Mouse (Mus musculus): ENCODE data around the gene Antxr1. TPM values are rescaled to one million over a fixed set of nuclear protein-coding genes. Genes with fewer than 3 reads are reported as not detected.
A peak's percentile ranks its signal among the peaks of the same experiment; 100 is the strongest.

Antxr1 gene
- total RNA-seq, 2 experiments from 2014 or later, result 32.9 to 34.0 TPM

DNA sequence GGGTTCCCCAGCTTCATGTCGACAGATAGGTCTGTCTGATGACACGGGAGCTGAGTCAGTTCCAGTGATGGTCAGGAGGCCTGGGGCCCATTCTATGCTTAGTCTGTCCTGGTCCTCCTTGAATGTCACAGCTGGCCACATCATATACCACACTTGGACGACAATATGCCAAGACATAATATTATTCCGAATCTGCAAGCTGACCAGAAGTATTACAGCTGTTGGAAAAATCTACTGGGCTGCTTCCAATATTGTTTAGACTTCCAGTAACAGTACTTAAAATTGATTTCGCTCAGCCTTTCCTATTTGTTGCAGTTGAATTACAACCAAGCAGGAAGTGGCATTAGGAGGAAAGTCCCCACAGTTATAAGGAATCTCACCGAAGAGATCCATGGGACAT is 48.4 kb downstream of the Antxr1 start:
- no peak for DNase-seq

DNA sequence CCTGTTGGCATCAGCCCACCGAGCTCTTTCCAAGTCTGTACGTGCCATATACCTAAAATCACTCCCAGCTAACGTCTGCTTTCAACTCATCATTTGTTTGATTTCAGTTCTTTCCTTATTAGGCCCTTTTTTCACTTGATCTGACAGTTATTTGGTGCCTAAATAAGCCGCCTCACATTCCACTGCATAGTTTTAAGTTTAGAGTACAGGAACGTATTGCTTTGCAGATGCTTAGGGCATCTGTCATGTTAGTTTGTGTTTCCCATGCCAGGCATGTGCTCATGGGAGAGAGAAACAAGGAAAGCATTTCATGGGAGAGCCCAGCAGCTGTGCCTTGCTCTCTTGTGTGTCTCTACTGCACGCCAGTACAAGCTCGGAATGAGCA is 50.3 kb downstream of the Antxr1 start:
- no peak for DNase-seq

DNA sequence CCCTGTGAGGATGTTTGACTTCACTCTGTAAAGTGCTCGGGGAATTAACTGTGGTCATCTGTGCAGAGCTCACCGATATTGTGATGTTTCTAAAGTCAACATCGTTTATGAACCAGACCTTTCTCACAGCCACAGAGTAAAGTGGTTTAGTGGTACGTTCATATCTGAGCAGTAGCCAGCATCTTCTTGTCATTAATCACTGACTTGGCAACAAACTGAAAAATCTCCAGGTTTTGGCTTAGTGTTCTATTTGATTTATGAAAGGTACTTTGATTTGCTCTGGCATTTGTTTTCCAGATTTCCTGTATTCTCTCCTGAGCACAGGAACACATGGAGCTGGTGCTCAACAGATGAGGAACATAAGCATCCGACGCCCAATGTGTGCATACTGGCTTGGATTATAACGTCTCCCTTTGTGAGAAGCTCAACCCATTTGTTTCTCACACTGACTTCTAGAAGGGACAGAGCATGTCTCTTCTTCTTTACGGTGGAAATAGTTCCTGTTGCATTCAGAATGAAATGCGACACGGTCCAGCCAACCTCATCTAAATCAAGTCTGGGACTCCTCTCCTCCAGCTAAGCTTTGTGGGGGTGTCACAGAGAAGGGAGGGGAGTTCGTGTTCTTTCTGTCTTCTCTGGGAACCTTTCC is 50.8 kb downstream of the Antxr1 start:
- DNase-seq, result no peak

DNA sequence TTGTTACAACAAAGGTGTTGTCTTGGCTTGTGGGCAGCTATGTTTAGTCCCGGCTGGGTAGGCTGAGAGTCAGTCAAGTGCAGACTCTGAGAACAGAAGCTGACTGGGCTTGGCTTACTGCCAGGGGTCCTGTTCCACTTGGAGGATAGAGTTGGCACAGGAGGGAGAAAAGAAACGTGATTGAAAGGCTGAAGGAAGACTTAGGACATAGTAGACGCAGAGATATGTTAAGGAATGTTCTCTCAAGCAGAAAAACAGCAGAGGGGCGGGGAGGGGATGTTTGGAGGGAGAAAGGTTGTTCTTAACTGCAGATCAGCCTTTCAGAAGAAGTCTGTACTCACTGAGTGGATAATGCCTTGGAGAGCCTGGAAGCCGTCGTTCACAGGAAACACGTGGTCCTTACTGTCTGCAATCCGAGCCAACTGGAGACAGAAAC is 53.3 kb downstream of the Antxr1 start:
- DNase-seq, result peak; percentile 80

DNA sequence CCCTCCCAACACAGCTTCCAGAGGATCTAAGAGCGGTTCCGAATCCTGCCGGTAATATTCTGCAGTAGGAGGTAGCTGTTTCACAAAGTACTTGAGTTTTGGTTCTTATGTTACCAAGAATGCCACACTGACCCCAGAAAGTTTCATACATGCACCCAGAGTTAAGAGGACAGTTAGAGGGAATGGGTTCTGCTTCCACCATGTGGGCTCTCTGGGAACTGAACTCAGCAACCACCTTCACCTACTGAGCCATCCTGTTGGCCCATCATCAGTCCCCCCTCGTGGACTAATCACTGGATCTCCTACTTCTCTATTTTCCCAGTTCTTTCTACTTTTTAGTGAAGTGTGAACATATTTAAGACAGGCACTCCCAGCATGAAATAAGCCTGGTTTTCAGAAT is 53.9 kb downstream of the Antxr1 start:
- no peak for DNase-seq

DNA sequence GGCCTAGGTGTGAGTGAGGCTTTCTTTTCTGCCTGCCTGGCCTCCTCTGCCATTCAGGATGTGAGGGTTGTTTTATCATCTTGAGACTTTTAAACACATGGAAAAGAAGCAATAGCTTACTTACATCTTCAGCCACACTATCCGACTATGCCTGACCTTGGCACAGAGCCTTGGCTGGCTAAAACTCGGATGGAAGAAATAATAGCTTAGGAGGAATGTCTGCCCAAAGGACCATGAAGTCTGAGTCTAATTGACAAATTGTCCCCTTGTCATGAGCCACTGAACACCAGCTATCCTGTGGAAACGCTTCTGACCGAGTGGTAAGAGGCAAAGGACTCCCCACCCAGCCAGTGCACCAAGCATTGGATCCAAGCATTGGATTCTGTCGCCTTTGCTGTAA is 57.5 kb downstream of the Antxr1 start:
- DNase-seq, result no peak

DNA sequence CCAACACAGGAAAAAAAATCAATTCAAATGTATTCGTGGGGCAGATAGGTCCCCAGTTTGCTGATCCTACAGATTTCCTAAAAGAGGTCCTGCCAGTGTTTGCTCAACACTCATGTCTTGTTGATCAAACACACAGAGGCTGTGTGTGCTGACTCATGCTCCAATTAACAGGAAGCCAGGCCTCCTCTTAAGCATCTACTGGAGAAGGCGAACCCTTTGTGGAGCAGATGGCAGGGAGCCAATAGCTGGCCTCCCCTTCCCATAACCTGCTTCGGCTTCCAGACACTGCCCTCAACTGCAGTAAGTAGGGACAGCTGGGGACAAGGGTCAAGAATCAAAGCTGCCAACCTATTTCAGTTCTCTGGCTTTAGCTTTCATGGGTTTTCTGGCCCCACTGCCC is 58.1 kb downstream of the Antxr1 start:
- peak; percentile 37 for DNase-seq

DNA sequence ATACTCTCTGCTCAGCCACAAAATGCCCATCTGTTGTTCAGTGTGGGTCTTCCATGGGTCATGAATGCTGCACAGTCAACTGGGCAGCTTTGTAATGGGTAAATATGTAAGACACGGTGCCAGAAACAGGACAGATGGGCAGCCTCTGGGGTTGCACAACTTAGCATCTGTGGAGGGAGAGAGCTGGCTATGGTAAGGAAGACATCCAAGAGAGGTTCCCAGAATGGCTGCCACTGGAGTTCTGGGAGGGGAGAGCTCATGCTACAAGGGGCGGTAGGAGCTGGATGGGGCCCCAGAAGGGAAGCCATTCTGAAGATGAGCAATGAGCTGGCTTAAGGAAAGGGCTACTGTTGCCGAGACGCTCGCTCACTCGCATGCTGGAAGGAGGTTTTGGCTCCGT is 58.7 kb downstream of the Antxr1 start:
- DNase-seq, result no peak

DNA sequence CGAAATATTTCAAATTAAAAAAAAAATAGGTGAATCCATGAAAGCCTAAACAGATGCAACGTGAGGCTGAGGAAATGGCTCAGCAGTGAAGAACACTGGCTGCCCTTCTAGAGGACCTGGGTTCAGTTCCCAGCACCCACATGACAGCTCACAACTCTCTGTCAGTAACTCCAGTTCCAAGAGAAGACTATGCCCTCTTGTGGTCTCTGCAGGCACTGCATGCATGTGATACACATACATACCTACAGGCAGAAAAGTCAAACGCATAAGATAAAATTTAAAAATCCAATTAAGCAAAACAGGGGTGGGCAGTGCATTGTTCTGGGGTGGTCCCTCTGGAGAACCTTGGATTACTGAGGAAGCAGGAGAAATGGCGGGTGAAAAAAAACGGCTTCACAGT is 60.8 kb downstream of the Antxr1 start:
- peak; percentile 24 for DNase-seq

DNA sequence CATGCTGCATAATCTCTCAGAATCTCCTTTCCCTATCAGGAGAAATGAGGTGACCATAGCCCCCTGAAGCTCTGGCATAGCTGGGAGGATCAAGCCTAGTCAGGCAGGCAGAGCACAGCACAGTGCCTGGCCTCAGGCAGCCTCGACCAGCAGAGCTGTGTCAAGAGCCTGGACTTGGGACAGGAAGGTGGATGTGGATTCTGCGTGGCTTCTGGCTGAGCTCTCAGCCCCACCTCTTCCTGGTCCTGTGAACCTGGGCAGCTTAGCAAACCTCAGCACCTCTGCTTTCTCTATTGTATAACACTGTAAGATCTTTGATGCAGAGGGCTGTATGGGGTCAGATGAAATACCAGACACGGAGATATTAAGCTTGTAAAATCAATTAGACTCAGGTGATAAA is 61.8 kb downstream of the Antxr1 start:
- DNase-seq, result no peak

DNA sequence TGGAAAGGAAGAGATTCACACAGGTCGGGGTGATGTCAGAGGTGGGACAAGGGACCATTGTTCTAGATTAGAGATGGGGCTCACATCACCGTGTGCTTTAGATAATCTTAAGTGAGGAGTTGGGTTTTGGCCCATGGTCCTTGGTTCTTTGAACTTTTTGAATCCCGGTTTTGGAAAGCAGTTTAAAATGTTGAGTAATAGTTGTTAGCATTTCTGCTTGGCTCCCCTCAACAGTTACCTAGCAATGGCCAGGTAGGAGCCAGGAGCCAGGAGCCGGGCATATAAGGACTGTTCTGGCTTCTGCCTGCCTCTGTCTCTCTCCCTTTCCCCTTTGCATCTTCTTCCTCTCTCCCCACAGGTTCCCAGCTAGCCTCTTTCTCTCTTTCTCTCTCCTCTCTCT is 62.5 kb downstream of the Antxr1 start:
- DNase-seq, result no peak

DNA sequence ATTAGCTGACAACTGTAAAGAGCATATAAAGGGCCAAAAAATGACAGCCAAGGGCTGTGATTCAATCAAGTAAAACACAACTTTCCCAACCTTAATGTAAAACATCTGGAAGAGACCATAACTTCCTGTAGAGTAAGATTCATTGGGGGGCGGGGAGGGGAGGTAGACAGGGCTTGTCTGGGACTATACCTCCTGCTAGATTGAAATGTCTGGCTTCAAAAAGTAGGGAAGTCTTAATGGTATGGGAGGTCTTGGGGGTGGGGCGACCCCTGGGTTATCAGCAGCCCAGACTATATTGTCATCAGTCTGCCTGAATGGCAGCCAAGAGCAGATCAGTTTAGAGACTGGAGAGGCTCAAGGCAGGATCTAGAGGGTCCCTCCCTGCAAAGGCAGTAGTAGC is 63.4 kb downstream of the Antxr1 start:
- no peak for DNase-seq

DNA sequence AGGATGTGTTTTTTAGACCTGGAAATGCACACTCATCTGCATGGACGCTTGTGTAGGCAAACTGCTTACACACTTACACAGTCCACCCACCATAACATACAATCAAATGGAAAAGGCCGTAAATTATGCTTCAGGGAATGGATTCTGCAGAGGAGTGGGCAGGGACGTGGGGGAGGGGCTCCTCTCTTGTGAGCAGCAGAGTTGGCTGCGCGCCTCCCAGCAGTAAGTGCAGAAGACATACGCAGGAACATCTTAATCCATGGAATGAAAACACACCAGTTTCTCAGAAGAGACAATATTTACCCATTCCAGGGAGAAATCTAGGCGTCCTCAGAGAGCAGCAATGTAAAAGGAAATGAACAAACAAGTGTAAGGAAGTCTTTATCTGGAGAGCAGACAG is 65.2 kb downstream of the Antxr1 start:
- DNase-seq, result peak; percentile 27

DNA sequence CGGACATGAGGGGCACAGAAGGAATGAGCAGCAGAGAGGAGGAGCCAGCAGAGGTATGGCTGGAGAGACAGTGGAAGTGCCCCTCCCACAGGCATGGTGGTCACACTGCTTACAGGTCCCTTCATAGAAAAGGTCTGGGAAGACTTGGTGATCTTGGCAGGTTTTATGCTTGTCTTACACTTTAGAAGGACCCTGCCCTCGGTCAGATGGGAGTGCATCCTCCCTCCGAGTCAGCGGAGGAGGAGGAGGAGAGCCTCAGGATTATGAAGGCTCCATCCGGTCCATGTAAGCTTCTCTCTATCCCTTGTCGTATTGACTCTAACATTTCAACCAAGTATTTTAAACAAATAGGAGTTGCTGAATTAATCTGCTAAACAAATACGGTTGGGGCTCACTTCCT is 65.7 kb downstream of the Antxr1 start:
- no peak for DNase-seq

DNA sequence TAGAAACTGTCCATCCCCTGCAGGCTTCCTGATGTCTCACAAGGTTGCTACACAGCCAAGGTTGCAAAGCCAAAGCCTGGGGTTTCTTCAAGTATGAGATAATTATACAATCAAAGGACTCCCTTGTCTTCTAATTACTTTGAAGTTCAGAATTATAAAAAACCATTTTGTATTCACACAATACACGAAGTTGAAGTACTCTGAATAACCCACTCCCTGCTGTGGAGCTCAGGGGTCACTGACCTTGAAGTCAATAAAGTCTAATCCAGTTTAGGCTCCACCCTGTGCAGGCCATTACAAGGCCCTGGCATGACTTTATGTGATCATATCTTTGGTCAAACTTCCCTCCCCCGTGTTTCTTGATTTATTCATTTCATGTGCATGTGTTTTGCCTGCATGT is 73.0 kb downstream of the Antxr1 start:
- no peak for DNase-seq

DNA sequence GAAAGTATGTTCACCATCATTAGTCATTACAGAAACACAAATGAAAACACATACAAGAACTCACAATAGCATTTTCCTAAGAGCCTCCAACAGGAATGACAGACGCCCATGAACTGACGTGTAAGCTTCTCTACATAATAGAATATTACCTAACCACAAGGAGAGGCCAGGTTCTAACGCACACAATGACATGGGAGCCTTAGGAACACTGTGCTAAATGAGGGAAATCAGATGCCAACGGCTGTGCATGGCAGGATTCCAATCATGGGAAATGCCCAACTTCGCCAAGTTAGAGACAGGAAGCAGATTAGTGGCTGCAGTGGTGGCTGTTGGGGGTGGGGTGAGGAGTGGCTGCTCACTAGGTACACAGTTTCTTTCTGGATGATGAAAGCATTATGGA is 76.6 kb downstream of the Antxr1 start:
- DNase-seq, result peak; percentile 26

DNA sequence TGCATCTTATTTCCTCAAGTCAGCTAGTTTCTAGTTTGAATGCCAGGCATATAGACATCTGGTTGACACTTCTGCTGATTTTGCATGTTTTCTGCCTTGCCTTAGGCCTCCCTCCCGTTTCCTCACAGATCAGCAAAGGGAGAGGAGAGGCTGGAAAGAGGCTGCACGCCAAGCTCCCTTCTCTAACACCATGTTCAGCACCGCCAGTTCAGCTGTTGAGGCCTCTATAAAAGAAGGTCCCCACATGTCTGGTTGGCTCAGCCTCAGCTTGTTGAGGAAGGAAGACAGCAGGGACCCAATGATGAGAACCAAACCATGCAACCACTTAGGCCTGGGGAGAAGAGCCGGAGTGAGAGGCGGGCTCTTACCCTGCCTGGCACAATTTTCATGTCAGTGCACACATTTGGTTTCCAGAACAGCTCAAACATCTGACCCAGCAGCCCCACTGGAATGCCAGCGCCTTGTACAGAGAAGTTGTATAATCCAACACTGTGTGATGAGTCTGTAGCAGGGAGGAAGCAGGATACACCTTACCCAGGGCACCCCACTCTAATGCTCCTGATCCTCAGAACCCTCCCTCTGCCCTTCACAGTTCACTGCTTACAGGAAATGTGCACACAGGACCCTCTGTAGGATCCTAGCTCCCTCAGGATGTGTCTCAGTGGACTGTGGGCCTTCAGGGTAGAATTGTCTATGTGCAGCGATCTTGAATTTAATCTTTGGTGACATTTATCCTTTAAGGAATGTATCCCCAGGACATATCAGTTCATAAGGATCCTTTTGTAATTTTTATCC is 77.4 kb downstream of the Antxr1 start:
- peak; percentile 29 for DNase-seq

DNA sequence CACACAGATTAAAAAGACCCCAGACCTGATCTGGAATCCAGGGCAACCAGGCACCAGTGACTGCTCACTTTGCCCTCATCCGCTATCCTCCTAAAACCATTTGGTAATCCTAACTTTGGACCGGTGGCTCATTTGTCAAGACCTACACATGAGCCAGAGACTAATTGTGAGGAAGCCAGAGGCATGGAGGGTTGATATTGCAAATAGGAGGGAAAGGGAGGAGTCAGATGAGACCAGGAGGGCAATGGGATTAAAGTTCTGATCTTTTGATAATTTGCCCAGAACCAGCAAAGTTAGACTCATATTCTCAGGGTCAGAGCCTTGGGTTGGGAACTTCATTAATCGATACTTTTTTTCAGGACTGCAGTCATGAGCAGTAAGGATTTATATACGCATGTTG is 78.2 kb downstream of the Antxr1 start:
- no peak for DNase-seq

DNA sequence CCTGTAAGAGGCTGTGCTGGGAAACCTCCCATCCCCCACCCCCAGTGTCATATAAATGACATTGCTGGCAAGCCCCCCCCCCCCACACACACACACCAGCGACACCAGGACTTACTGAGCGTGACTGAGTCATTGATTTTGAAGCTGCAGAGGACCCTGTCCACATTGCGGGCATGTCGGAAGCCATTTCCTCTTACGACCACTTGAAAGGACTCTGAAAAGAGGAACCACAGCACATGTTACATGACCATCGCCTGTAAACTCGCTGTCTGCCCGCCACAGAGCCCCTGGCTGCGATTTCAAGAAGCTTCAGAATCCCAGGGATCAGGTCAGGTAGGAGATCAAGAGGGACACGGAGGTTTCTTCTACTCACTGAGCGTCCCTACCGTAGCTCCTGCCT is 80.0 kb downstream of the Antxr1 start:
- no peak for DNase-seq

DNA sequence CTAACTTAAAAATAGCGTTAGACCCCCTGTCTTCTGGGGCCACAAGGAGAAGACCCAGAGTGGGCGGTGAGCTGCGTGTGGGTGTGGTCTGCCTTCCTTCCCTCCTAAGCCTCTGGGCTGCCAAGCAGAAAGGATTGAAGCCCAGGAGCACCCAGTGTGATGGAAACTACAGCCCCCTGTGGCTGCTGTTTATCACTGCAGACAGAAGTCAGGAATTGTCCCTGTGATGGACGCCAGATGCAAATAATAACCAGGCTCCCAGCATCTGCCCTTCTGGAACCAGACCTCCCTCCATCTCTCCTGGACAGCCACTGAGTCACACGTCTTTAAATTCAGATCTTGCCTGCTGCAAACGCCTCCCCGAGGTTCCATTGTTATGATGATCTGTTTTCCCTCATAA is 80.9 kb downstream of the Antxr1 start:
- peak; percentile 33 for DNase-seq

DNA sequence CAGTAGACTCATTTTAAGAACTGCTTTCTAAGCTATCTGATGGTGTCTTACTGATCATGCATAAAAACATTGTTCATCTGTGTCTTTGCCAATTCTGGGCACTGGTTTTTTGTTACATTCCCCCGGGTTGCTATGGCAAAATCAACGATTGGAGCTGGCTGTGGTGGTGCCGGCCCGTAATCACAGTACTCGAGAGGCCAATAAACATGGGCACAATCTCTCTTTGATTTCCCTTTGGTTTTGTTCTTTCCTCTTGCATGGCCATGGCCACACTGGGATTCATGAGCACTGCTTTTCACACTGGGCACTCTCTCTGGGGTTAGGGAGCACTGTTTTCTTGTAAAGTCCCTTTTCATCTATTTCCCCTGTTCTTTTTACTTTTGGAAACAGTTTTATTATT is 83.9 kb downstream of the Antxr1 start:
- no peak for DNase-seq

DNA sequence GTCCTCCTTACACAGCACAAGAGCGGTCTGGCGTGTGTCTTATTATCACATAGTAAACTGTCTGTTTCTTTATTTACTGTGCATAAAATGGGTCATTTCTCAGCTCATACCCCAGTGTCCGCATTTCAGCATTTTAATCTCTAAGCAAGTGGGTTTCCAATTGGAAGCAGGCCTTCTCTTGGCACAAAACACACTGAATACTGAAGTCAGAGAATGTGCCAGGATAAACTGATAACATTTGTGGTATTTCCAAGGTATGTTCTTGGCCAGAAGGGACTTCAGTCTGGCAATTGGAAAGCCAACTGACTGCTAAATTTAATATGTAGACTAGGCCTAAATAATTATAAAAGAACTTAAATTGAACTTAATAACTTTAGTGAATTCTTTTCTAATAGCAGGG is 84.9 kb downstream of the Antxr1 start:
- DNase-seq, result no peak

DNA sequence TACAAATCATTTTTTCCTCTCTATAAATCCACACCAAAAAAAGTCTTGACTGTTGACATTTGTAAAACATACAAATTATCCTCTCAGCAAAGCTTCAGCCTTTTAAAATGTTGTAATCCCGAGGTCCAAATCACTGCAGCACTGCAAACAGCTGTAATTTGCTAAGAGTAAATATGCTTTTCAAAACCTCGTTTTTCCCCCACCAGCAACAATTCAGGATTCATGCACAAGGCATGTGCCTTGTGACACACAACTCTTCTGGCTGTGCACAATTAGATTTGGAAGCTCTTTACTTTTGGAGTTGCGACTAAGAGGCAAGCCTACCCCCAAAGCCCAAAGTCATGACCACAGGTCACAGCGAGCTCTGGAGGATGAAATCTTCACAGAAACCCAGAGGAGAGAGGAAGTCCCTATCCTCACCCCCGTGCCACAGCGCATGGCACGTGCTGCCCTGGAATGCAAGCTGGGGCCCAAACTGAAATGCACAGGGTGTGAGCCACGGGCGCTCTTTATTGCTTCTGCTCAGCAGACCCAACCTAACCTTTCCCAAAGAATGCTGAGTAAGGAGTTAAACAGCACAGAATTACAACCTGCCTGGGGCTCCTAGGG is 87.3 kb downstream of the Antxr1 start:
- no peak for DNase-seq

Measured in heart, postnatal 4 days (tissue).